Comparison of ENCODE assay signal across 10 mouse cellular contexts in genomic region chr2:166482720-166483616, GRCm38 (mm10).
A peak's percentile ranks its signal among the peaks of the same experiment; 100 is the strongest.
DNase-seq lines count a peak whose midpoint lies in the region; ATAC-seq and TF ChIP-seq lines count a peak whose summit lies in the region.
"Had no signal": no experiment of that assay in that cellular context is flagged by ENCODE, and none has a peak within 500 bp of the region (broad histone marks: within the 10 kb centered on the region; RNA-seq: fewer than 3 reads in every experiment).

No protein-coding gene starts in this region.

- ATAC-seq in forebrain, postnatal 0 days: peak; percentile 47; the same call in 1 of the 2 replicates
- ATAC-seq in forebrain, embryonic 15.5 days (replicated peaks): no peak
- no peak for ATAC-seq in heart, embryonic 15.5 days (replicated peaks; ENCODE audit: insufficient number of reproducible peaks, insufficient read depth, low FRiP score, low read depth)
- no peak for ATAC-seq in midbrain, embryonic 12.5 days (ENCODE audit: low FRiP score, low read depth)
- ATAC-seq in lung, postnatal 0 days: no peak

- 35% methylated on average over 14 of the region's 14 CpGs for WGBS in forebrain, postnatal 0 days
- 53% methylated on average over 14 of the region's 14 CpGs for WGBS in forebrain, embryonic 15.5 days
- 30% methylated on average over 14 of the region's 14 CpGs for WGBS in heart, embryonic 15.5 days
- 58% methylated on average over 14 of the region's 14 CpGs for WGBS in midbrain, embryonic 12.5 days
- WGBS in lung, postnatal 0 days: 51% methylated on average over 14 of the region's 14 CpGs

- no peak overlapping the region for H3K4me2 ChIP-seq in forebrain, postnatal 0 days (ENCODE audit: low read depth)
- no peak overlapping the region for H3K4me2 ChIP-seq in forebrain, embryonic 15.5 days (replicated peaks)
- H3K4me2 ChIP-seq in heart, embryonic 15.5 days: no peak overlapping the region
- no peak overlapping the region for H3K4me2 ChIP-seq in midbrain, embryonic 12.5 days (replicated peaks)
- no peak overlapping the region for H3K4me2 ChIP-seq in lung, postnatal 0 days (replicated peaks; ENCODE audit: low read depth, low read length)
- H3K4me2 ChIP-seq: liver, embryonic 15.5 days had no signal

- TF ChIP-seq POLR2A in brain, embryonic 14.5 days (IDR thresholded peaks at IDR 0.05; ENCODE audit: borderline replicate concordance, extremely low read depth, insufficient read depth, insufficient read length, poor library complexity, severe bottlenecking): no peak

- no peak overlapping the region for H3K9ac ChIP-seq in forebrain, postnatal 0 days
- no peak overlapping the region for H3K9ac ChIP-seq in forebrain, embryonic 15.5 days (replicated peaks)
- no peak overlapping the region for H3K9ac ChIP-seq in heart, embryonic 15.5 days
- no peak overlapping the region for H3K9ac ChIP-seq in midbrain, embryonic 12.5 days (replicated peaks)
- H3K9ac ChIP-seq in lung, postnatal 0 days (replicated peaks; ENCODE audit: low read depth): no peak overlapping the region
- H3K9ac ChIP-seq: liver, embryonic 15.5 days had no signal

- no peak for TF ChIP-seq CTCF in forebrain, postnatal 0 days (IDR thresholded peaks at IDR 0.05; ENCODE audit: low read depth)
- TF ChIP-seq CTCF in brain, embryonic 14.5 days (IDR thresholded peaks at IDR 0.05; ENCODE audit: borderline replicate concordance, extremely low read depth, insufficient read depth, insufficient read length): no peak
- no peak for TF ChIP-seq CTCF in lung, postnatal 0 days (IDR thresholded peaks at IDR 0.05)

- TF ChIP-seq EP300 in lung, postnatal 0 days (IDR thresholded peaks at IDR 0.05): no peak

- peak overlapping the region; percentile 16; the same call in 1 of the 2 replicates for H3K27ac ChIP-seq in forebrain, postnatal 0 days (ENCODE audit: low read depth, low read length)
- no peak overlapping the region for H3K27ac ChIP-seq in forebrain, embryonic 15.5 days (replicated peaks)
- H3K27ac ChIP-seq in heart, embryonic 15.5 days: peak overlapping the region; percentile 64
- peak overlapping the region; percentile 42 for H3K27ac ChIP-seq in midbrain, embryonic 12.5 days (replicated peaks)
- no peak overlapping the region for H3K27ac ChIP-seq in lung, postnatal 0 days (ENCODE audit: low read length)
- H3K27ac ChIP-seq: liver, embryonic 15.5 days had no signal

- no peaks in the 10 kb centered on the region for H3K27me3 ChIP-seq in forebrain, postnatal 0 days (ENCODE audit: insufficient read depth, low read length)
- H3K27me3 ChIP-seq in forebrain, embryonic 15.5 days: no peaks in the 10 kb centered on the region
- no peaks in the 10 kb centered on the region for H3K27me3 ChIP-seq in heart, embryonic 15.5 days
- peaks cover 9% of the 10 kb centered on the region; the same call in 1 of the 2 replicates for H3K27me3 ChIP-seq in midbrain, embryonic 12.5 days
- H3K27me3 ChIP-seq in lung, postnatal 0 days (replicated peaks; ENCODE audit: insufficient read depth, low read length): no peaks in the 10 kb centered on the region
- H3K27me3 ChIP-seq: liver, embryonic 15.5 days had no signal

- peaks cover 5% of the 10 kb centered on the region for H3K4me1 ChIP-seq in forebrain, postnatal 0 days (ENCODE audit: insufficient read depth)
- peaks cover 12% of the 10 kb centered on the region for H3K4me1 ChIP-seq in forebrain, embryonic 15.5 days
- peaks cover 36% of the 10 kb centered on the region for H3K4me1 ChIP-seq in heart, embryonic 15.5 days (replicated peaks)
- peaks cover 31% of the 10 kb centered on the region for H3K4me1 ChIP-seq in midbrain, embryonic 12.5 days
- no peaks in the 10 kb centered on the region for H3K4me1 ChIP-seq in lung, postnatal 0 days (ENCODE audit: insufficient read depth, low read depth, low read length)
- H3K4me1 ChIP-seq: liver, embryonic 15.5 days had no signal

- H3K9me3 ChIP-seq in forebrain, postnatal 0 days (ENCODE audit: low read length): no peaks in the 10 kb centered on the region
- H3K9me3 ChIP-seq in forebrain, embryonic 15.5 days: no peaks in the 10 kb centered on the region
- no peaks in the 10 kb centered on the region for H3K9me3 ChIP-seq in heart, embryonic 15.5 days (replicated peaks)
- H3K9me3 ChIP-seq in midbrain, embryonic 12.5 days: no peaks in the 10 kb centered on the region
- H3K9me3 ChIP-seq in lung, postnatal 0 days (ENCODE audit: low read length): no peaks in the 10 kb centered on the region
- H3K9me3 ChIP-seq: liver, embryonic 15.5 days had no signal

- no peaks in the 10 kb centered on the region for H3K36me3 ChIP-seq in forebrain, postnatal 0 days (ENCODE audit: insufficient read depth)
- H3K36me3 ChIP-seq in forebrain, embryonic 15.5 days: no peaks in the 10 kb centered on the region
- H3K36me3 ChIP-seq in heart, embryonic 15.5 days: no peaks in the 10 kb centered on the region
- H3K36me3 ChIP-seq in midbrain, embryonic 12.5 days: no peaks in the 10 kb centered on the region
- no peaks in the 10 kb centered on the region for H3K36me3 ChIP-seq in lung, postnatal 0 days (ENCODE audit: insufficient read depth, low read length)
- H3K36me3 ChIP-seq: liver, embryonic 15.5 days had no signal

- H3K4me3 ChIP-seq in forebrain, postnatal 0 days (ENCODE audit: low read depth, low read length): no peak overlapping the region
- no peak overlapping the region for H3K4me3 ChIP-seq in forebrain, embryonic 15.5 days
- H3K4me3 ChIP-seq in heart, embryonic 15.5 days: no peak overlapping the region
- H3K4me3 ChIP-seq in midbrain, embryonic 12.5 days: no peak overlapping the region
- no peak overlapping the region for H3K4me3 ChIP-seq in lung, postnatal 0 days (ENCODE audit: low read depth, low read length)
- H3K4me3 ChIP-seq: liver, embryonic 15.5 days had no signal

- DNase-seq in forebrain, postnatal 0 days: no peak
- DNase-seq in brain, embryonic 14.5 days (ENCODE audit: low read depth): peak; percentile 58
- DNase-seq in kidney, adult 8-10 months: no peak
- DNase-seq in ovary, postnatal 14 days (ENCODE audit: low spot score): no peak
- DNase-seq in lung, postnatal 0 days (ENCODE audit: low spot score): no peak
- DNase-seq: thymus, adult 18-20 months had no signal

Comparison
In these comparisons a context has a peak if more than half of its experiments do, and no peak if none do; other contexts are left out.
1. H3K27ac ChIP-seq: peak in forebrain, postnatal 0 days (single experiment), heart, embryonic 15.5 days (single experiment) and midbrain, embryonic 12.5 days (single experiment); none in forebrain, embryonic 15.5 days (single experiment) and lung, postnatal 0 days (single experiment).